Mouse (Mus musculus): ENCODE measurements at regions not wholly inside any gene's neighbourhood (a gene's known extent, or its start where the extent isn't known, plus 50 kb on each side); places are given as distances from the start of the nearest gene placed in this dataset.

- H3K4me3 ChIP-seq (ENCODE audit: low read depth, low read length) = no peak overlapping the region
- H3K36me3 ChIP-seq (ENCODE audit: control insufficient read depth, insufficient read depth, low read length) = no peaks in the 10 kb centered on the region
- H3K27me3 ChIP-seq (replicated peaks; ENCODE audit: control insufficient read depth, insufficient read depth, low read length) = no peaks in the 10 kb centered on the region
- ATAC-seq (replicated peaks; ENCODE audit: low FRiP score) (no peak), DNase-seq (ENCODE audit: low spot score) (no peak)
- no peak overlapping the region for H3K9ac ChIP-seq (ENCODE audit: low read depth, low read length)
- no peak overlapping the region for H3K27ac ChIP-seq (ENCODE audit: low read depth, low read length)
- no peaks in the 10 kb centered on the region for H3K9me3 ChIP-seq (ENCODE audit: control insufficient read depth, low read length)
- H3K4me1 ChIP-seq (replicated peaks; ENCODE audit: control insufficient read depth, insufficient read depth, low read length) = 0 out of 2 replicates have a peak, but pooled peaks cover 5% of the 10 kb centered on the region
- WGBS = 75% methylated on average over 5 of the region's 5 CpGs
- H3K4me2 ChIP-seq = no peak overlapping the region
Observed at GRCm38 (mm10) chr13:28658652-28659051, 294.9 kb downstream of the Sox4 start.

- Histone ChIP-seq H3K4me1 (replicated peaks; ENCODE audit: control insufficient read depth, insufficient read depth, low read length) (no peaks in the 10 kb centered on the region), H3K9ac (ENCODE audit: low read depth, low read length) (no peak overlapping the region), H3K27ac (ENCODE audit: low read depth, low read length) (no peak overlapping the region), H3K4me3 (ENCODE audit: low read depth, low read length) (no peak overlapping the region), H3K36me3 (ENCODE audit: control insufficient read depth, insufficient read depth, low read length) (no peaks in the 10 kb centered on the region), H3K27me3 (replicated peaks; ENCODE audit: control insufficient read depth, insufficient read depth, low read length) (no peaks in the 10 kb centered on the region), H3K4me2 (no peak overlapping the region), H3K9me3 (ENCODE audit: control insufficient read depth, low read length) (no peaks in the 10 kb centered on the region)
- no peak for DNase-seq (ENCODE audit: low spot score)
- no peak for ATAC-seq (replicated peaks; ENCODE audit: low FRiP score)
Observed at GRCm38 (mm10) chr13:28654883-28655282, 298.6 kb downstream of the Sox4 start.

- Histone ChIP-seq H3K36me3 (ENCODE audit: control insufficient read depth, insufficient read depth, low read length) (no peaks in the 10 kb centered on the region), H3K4me3 (ENCODE audit: low read depth, low read length) (no peak overlapping the region), H3K27ac (ENCODE audit: low read depth, low read length) (no peak overlapping the region), H3K9me3 (ENCODE audit: control insufficient read depth, low read length) (no peaks in the 10 kb centered on the region), H3K4me1 (replicated peaks; ENCODE audit: control insufficient read depth, insufficient read depth, low read length) (no peaks in the 10 kb centered on the region), H3K4me2 (no peak overlapping the region), H3K27me3 (replicated peaks; ENCODE audit: control insufficient read depth, insufficient read depth, low read length) (no peaks in the 10 kb centered on the region), H3K9ac (ENCODE audit: low read depth, low read length) (no peak overlapping the region)
- no peak for DNase-seq (ENCODE audit: low spot score)
- 75% methylated on average over 4 of the region's 4 CpGs for WGBS
- no peak for ATAC-seq (replicated peaks; ENCODE audit: low FRiP score)
Observed at GRCm38 (mm10) chr13:28653362-28653761, 300.2 kb downstream of the Sox4 start.

GRCm38 (mm10) chr13:28651810-28652209, 301.7 kb downstream of the Sox4 start:
- ATAC-seq (replicated peaks; ENCODE audit: low FRiP score) (no peak), DNase-seq (ENCODE audit: low spot score) (no peak)
- Histone ChIP-seq H3K27ac (ENCODE audit: low read depth, low read length) (no peak overlapping the region), H3K4me2 (no peak overlapping the region), H3K4me3 (ENCODE audit: low read depth, low read length) (no peak overlapping the region), H3K36me3 (ENCODE audit: control insufficient read depth, insufficient read depth, low read length) (no peaks in the 10 kb centered on the region), H3K27me3 (replicated peaks; ENCODE audit: control insufficient read depth, insufficient read depth, low read length) (no peaks in the 10 kb centered on the region), H3K4me1 (replicated peaks; ENCODE audit: control insufficient read depth, insufficient read depth, low read length) (no peaks in the 10 kb centered on the region), H3K9me3 (ENCODE audit: control insufficient read depth, low read length) (no peaks in the 10 kb centered on the region), H3K9ac (ENCODE audit: low read depth, low read length) (no peak overlapping the region)
- 85% methylated on average over 2 of the region's 2 CpGs for WGBS

- H3K9ac ChIP-seq (ENCODE audit: low read depth, low read length) = no peak overlapping the region
- no peaks in the 10 kb centered on the region for H3K9me3 ChIP-seq (ENCODE audit: control insufficient read depth, low read length)
- H3K4me3 ChIP-seq (ENCODE audit: low read depth, low read length) = no peak overlapping the region
- H3K27me3 ChIP-seq (replicated peaks; ENCODE audit: control insufficient read depth, insufficient read depth, low read length) = no peaks in the 10 kb centered on the region
- ATAC-seq (replicated peaks; ENCODE audit: low FRiP score) = no peak
- H3K36me3 ChIP-seq (ENCODE audit: control insufficient read depth, insufficient read depth, low read length) = no peaks in the 10 kb centered on the region
- H3K27ac ChIP-seq (ENCODE audit: low read depth, low read length) = no peak overlapping the region
- H3K4me1 ChIP-seq (replicated peaks; ENCODE audit: control insufficient read depth, insufficient read depth, low read length) = no peaks in the 10 kb centered on the region
- H3K4me2 ChIP-seq = no peak overlapping the region
- WGBS = 50% methylated on average over 4 of the region's 4 CpGs
- DNase-seq (ENCODE audit: low spot score) = no peak
Observed at GRCm38 (mm10) chr13:28645881-28646280, 307.6 kb downstream of the Sox4 start.

- H3K27ac ChIP-seq (ENCODE audit: low read depth, low read length) = no peak overlapping the region
- no peaks in the 10 kb centered on the region for H3K9me3 ChIP-seq (ENCODE audit: control insufficient read depth, low read length)
- H3K4me3 ChIP-seq (ENCODE audit: low read depth, low read length) = no peak overlapping the region
- no peak overlapping the region for H3K9ac ChIP-seq (ENCODE audit: low read depth, low read length)
- no peaks in the 10 kb centered on the region for H3K36me3 ChIP-seq (ENCODE audit: control insufficient read depth, insufficient read depth, low read length)
- no peak for DNase-seq (ENCODE audit: low spot score)
- WGBS = 81% methylated on average over 3 of the region's 3 CpGs
- no peaks in the 10 kb centered on the region for H3K27me3 ChIP-seq (replicated peaks; ENCODE audit: control insufficient read depth, insufficient read depth, low read length)
- no peaks in the 10 kb centered on the region for H3K4me1 ChIP-seq (replicated peaks; ENCODE audit: control insufficient read depth, insufficient read depth, low read length)
- ATAC-seq (replicated peaks; ENCODE audit: low FRiP score) = no peak
- H3K4me2 ChIP-seq = no peak overlapping the region
Observed at GRCm38 (mm10) chr13:28644846-28645574, 308.5 kb downstream of the Sox4 start.

GRCm38 (mm10) chr13:28640826-28641225, 312.7 kb downstream of the Sox4 start:
- 67% methylated on average over 1 of the region's 1 CpGs for WGBS

GRCm38 (mm10) chr13:28635230-28635950, 318.1 kb downstream of the Sox4 start:
- Histone ChIP-seq H3K4me2 (no peak overlapping the region), H3K4me1 (replicated peaks; ENCODE audit: control insufficient read depth, insufficient read depth, low read length) (peaks cover 6% of the 10 kb centered on the region; the same call in 1 of the 2 replicates), H3K27ac (ENCODE audit: low read depth, low read length) (no peak overlapping the region), H3K9ac (ENCODE audit: low read depth, low read length) (no peak overlapping the region), H3K36me3 (ENCODE audit: control insufficient read depth, insufficient read depth, low read length) (no peaks in the 10 kb centered on the region), H3K4me3 (ENCODE audit: low read depth, low read length) (no peak overlapping the region), H3K27me3 (replicated peaks; ENCODE audit: control insufficient read depth, insufficient read depth, low read length) (no peaks in the 10 kb centered on the region), H3K9me3 (ENCODE audit: control insufficient read depth, low read length) (0 out of 2 replicates have a peak, but pooled peaks cover 3% of the 10 kb centered on the region)
- DNase-seq (ENCODE audit: low spot score) (no peak), ATAC-seq (replicated peaks; ENCODE audit: low FRiP score) (no peak)
- WGBS = 38% methylated on average over 3 of the region's 3 CpGs

More at GRCm38 (mm10) chr13:28640826-28641225, 312.7 kb downstream of the Sox4 start:
- Histone ChIP-seq H3K9ac (ENCODE audit: low read depth, low read length) (no peak overlapping the region), H3K27ac (ENCODE audit: low read depth, low read length) (no peak overlapping the region), H3K27me3 (replicated peaks; ENCODE audit: control insufficient read depth, insufficient read depth, low read length) (no peaks in the 10 kb centered on the region), H3K9me3 (ENCODE audit: control insufficient read depth, low read length) (no peaks in the 10 kb centered on the region), H3K36me3 (ENCODE audit: control insufficient read depth, insufficient read depth, low read length) (no peaks in the 10 kb centered on the region), H3K4me3 (ENCODE audit: low read depth, low read length) (no peak overlapping the region), H3K4me1 (replicated peaks; ENCODE audit: control insufficient read depth, insufficient read depth, low read length) (no peaks in the 10 kb centered on the region), H3K4me2 (no peak overlapping the region)
- ATAC-seq (replicated peaks; ENCODE audit: low FRiP score) (no peak), DNase-seq (ENCODE audit: low spot score) (no peak)
